Mouse (Mus musculus) urinary bladder, postnatal 0 days (tissue): Measurements from ENCODE around the gene Mob3c. TPM values are rescaled to one million over a fixed set of nuclear protein-coding genes. Genes with fewer than 3 reads are reported as not detected.

Source experiments
- polyA plus RNA-seq: library from polyadenylated mRNA; unstranded; fragments of >200 nt; fragmentation: Nextera tagmentation; extraction: Ambion mirVana; gene quantifications from 2 replicates; pipeline ENCODE4 v1.2.1, GENCODE M21; 2015

Gene Mob3c
- polyA plus RNA-seq, result 9.3 and 9.4 TPM in 2 replicates

GRCm38 (mm10) chr4:115827888-115828571 lies at the start of gene Mob3c:
TSS of gene Mob3c (plus strand) at chr4:115828092.

GRCm38 (mm10) chr4:115780918-115781317 lies 47.0 kb upstream of the Mob3c start, which contains the start of gene Tex38:
TSS of gene Tex38 (minus strand) at chr4:115781018.

GRCm38 (mm10) chr4:115784769-115785510 lies 43.0 kb upstream of the Mob3c start, which contains the start of gene Atpaf1:
TSS of gene Atpaf1 (plus strand) at chr4:115784812.

GRCm38 (mm10) chr4:115838696-115839641 lies 11.1 kb downstream of the Mob3c start, which contains the start of gene Mknk1:
TSS of gene Mknk1 (plus strand) at chr4:115839198.

GRCm38 (mm10) chr4:115884022-115884421 lies 56.1 kb downstream of the Mob3c start, which contains the start of gene Kncn:
TSS of gene Kncn (plus strand) at chr4:115884400.

Other genes starting within 250 kb of the Mob3c start
- gene Cyp4a32, start 227.1 kb upstream of the Mob3c start, polyA plus RNA-seq, result not detected in 2 replicates
- gene Cyp4b1, start 180.4 kb upstream of the Mob3c start, polyA plus RNA-seq, result 2.2 and 2.5 TPM in 2 replicates
- gene Efcab14, start 90.3 kb upstream of the Mob3c start, polyA plus RNA-seq, result 16.0 and 21.4 TPM in 2 replicates
- gene Tex38, start 47.1 kb upstream of the Mob3c start, polyA plus RNA-seq, result 0.28 TPM in 1 of 2 replicates, not detected in the other
- 23.7 and 26.4 TPM in 2 replicates for gene Atpaf1, start 43.3 kb upstream of the Mob3c start, polyA plus RNA-seq
- 18.9 TPM in 2 replicates for gene Mknk1, start 11.1 kb downstream of the Mob3c start, polyA plus RNA-seq
- gene Kncn, start 56.3 kb downstream of the Mob3c start, polyA plus RNA-seq, result not detected in 2 replicates
- not detected in 2 replicates for gene 6430628N08Rik, start 62.6 kb downstream of the Mob3c start, polyA plus RNA-seq
- not detected in 2 replicates for gene Dmbx1, start 111.8 kb downstream of the Mob3c start, polyA plus RNA-seq
- 3.1 and 3.2 TPM in 2 replicates for gene Faah, start 189.8 kb downstream of the Mob3c start, polyA plus RNA-seq
- gene Nsun4, start 225.8 kb downstream of the Mob3c start, polyA plus RNA-seq, result 11.4 and 11.8 TPM in 2 replicates
- gene Uqcrh, start 247.0 kb downstream of the Mob3c start, polyA plus RNA-seq, result 635 and 692 TPM in 2 replicates
- gene Lrrc41, start 247.2 kb downstream of the Mob3c start, polyA plus RNA-seq, result 34.6 and 36.8 TPM in 2 replicates